In genomic region chr1:177757249-177757648, GRCm38 (mm10) we compare ENCODE assay signal across 33 mouse cellular contexts. TPM values are rescaled to one million over a fixed set of nuclear protein-coding genes. Genes with fewer than 3 reads are reported as not detected.
DNase-seq lines count a peak whose midpoint lies in the region; ATAC-seq and TF ChIP-seq lines count a peak whose summit lies in the region.
"Had no signal": no experiment of that assay in that cellular context is flagged by ENCODE, and none has a peak within 500 bp of the region (broad histone marks: within the 10 kb centered on the region; RNA-seq: fewer than 3 reads in every experiment).

No protein-coding gene starts in this region.

- no peaks in the 10 kb centered on the region for H3K36me3 ChIP-seq in neural tube, embryonic 11.5 days (ENCODE audit: control insufficient read depth, insufficient read depth, low read length)
- H3K36me3 ChIP-seq in embryonic facial prominence, embryonic 14.5 days (ENCODE audit: control insufficient read depth, insufficient read depth, low read length) = peaks cover 7% of the 10 kb centered on the region; the same call in 1 of the 2 replicates
- H3K36me3 ChIP-seq in limb, embryonic 12.5 days = no peaks in the 10 kb centered on the region
- H3K36me3 ChIP-seq in thymus, adult 2 months (ENCODE audit: control insufficient read depth, insufficient read depth, low read length) = peaks cover 6% of the 10 kb centered on the region

- no peak for ATAC-seq in neural tube, embryonic 11.5 days (ENCODE audit: insufficient read depth, low FRiP score, low TSS enrichment)
- ATAC-seq in embryonic facial prominence, embryonic 14.5 days (ENCODE audit: low read depth) = no peak
- peak; percentile 85 for ATAC-seq in limb, embryonic 12.5 days (ENCODE audit: insufficient number of reproducible peaks, insufficient read depth, low FRiP score, low TSS enrichment, low read depth)
- ATAC-seq: CD4-positive, CD25-positive, alpha-beta regulatory T cell, adult 4 months; forebrain, embryonic 13.5 days; inflammation-experienced regulatory T-cells, adult 6 months; liver, embryonic 12.5 days; liver, postnatal 0 days; midbrain, embryonic 16.5 days had no signal

- WGBS in neural tube, embryonic 11.5 days = 72% methylated on average over 5 of the region's 5 CpGs
- 33% methylated on average over 5 of the region's 5 CpGs for WGBS in embryonic facial prominence, embryonic 14.5 days
- WGBS in limb, embryonic 12.5 days = 11% methylated on average over 5 of the region's 5 CpGs
- 93% methylated on average over 5 of the region's 5 CpGs for WGBS in thymus, adult 2 months

- peak; percentile 12 for DNase-seq in neural tube, embryonic 11.5 days (ENCODE audit: low spot score)
- DNase-seq in neural tube, embryonic 10.5 days (ENCODE audit: extremely low spot score, low spot score) = no peak
- peak; percentile 3 for DNase-seq in embryonic facial prominence, embryonic 14.5 days (ENCODE audit: low spot score)
- DNase-seq in heart, postnatal 14 days = no peak
- DNase-seq in thymus, adult 2 months = no peak
- DNase-seq in thymus, postnatal 0 days (ENCODE audit: low spot score) = no peak
- DNase-seq: adrenal gland, postnatal 14 days; cerebellum, adult 11-12 months; cerebellum, postnatal 10 days; gastrocnemius, postnatal 14 days; kidney, adult 11 months; kidney, postnatal 14 days; layer of hippocampus, adult 9-11 months; liver, postnatal 0 days; thymus, postnatal 14 days had no signal

- no peak overlapping the region for H3K4me2 ChIP-seq in neural tube, embryonic 11.5 days (ENCODE audit: low read depth)
- H3K4me2 ChIP-seq in embryonic facial prominence, embryonic 14.5 days (ENCODE audit: low read depth, low read length) = no peak overlapping the region
- H3K4me2 ChIP-seq in limb, embryonic 12.5 days = peak overlapping the region; percentile 16
- H3K4me2 ChIP-seq: forebrain, embryonic 13.5 days; hindbrain, embryonic 14.5 days; liver, embryonic 12.5 days had no signal

- H3K4me3 ChIP-seq in neural tube, embryonic 11.5 days (ENCODE audit: low read depth, low read length) = no peak overlapping the region
- no peak overlapping the region for H3K4me3 ChIP-seq in embryonic facial prominence, embryonic 14.5 days (ENCODE audit: low read depth, low read length)
- no peak overlapping the region for H3K4me3 ChIP-seq in limb, embryonic 12.5 days (replicated peaks)
- no peak overlapping the region for H3K4me3 ChIP-seq in thymus, adult 2 months (ENCODE audit: control insufficient read depth, insufficient read depth, low read length)
- H3K4me3 ChIP-seq: forebrain, embryonic 13.5 days; liver, embryonic 12.5 days had no signal

- TF ChIP-seq CTCF in thymus, adult 2 months (IDR thresholded peaks at IDR 0.05; ENCODE audit: borderline replicate concordance, control insufficient read depth, extremely low read depth, insufficient read depth, low read length, poor library complexity) = no peak

- H3K27me3 ChIP-seq in neural tube, embryonic 11.5 days (ENCODE audit: control insufficient read depth, insufficient read depth, low read length) = no peaks in the 10 kb centered on the region
- no peaks in the 10 kb centered on the region for H3K27me3 ChIP-seq in embryonic facial prominence, embryonic 14.5 days (replicated peaks; ENCODE audit: control insufficient read depth, insufficient read depth, low read length)
- H3K27me3 ChIP-seq in limb, embryonic 12.5 days = no peaks in the 10 kb centered on the region
- H3K27me3 ChIP-seq in thymus, adult 2 months (ENCODE audit: control insufficient read depth, insufficient read depth, low read length) = no peaks in the 10 kb centered on the region
- H3K27me3 ChIP-seq: forebrain, embryonic 13.5 days; liver, embryonic 12.5 days had no signal

- TF ChIP-seq POLR2A in thymus, adult 2 months (IDR thresholded peaks at IDR 0.05; ENCODE audit: control insufficient read depth, extremely low read depth, insufficient read depth, low read length, poor library complexity) = no peak

- H3K4me1 ChIP-seq in neural tube, embryonic 11.5 days (ENCODE audit: control insufficient read depth, insufficient read depth, low read length) = no peaks in the 10 kb centered on the region
- no peaks in the 10 kb centered on the region for H3K4me1 ChIP-seq in embryonic facial prominence, embryonic 14.5 days (ENCODE audit: control insufficient read depth, insufficient read depth, low read length)
- peaks cover 14% of the 10 kb centered on the region for H3K4me1 ChIP-seq in limb, embryonic 12.5 days (replicated peaks)
- no peaks in the 10 kb centered on the region for H3K4me1 ChIP-seq in thymus, adult 2 months (replicated peaks; ENCODE audit: control insufficient read depth, insufficient read depth, low read length)
- H3K4me1 ChIP-seq: forebrain, embryonic 13.5 days; liver, embryonic 12.5 days had no signal

- H3K9me3 ChIP-seq in neural tube, embryonic 11.5 days (ENCODE audit: control insufficient read depth, low read length) = no peaks in the 10 kb centered on the region
- no peaks in the 10 kb centered on the region for H3K9me3 ChIP-seq in embryonic facial prominence, embryonic 14.5 days (ENCODE audit: control insufficient read depth, low read length)
- H3K9me3 ChIP-seq in limb, embryonic 12.5 days = no peaks in the 10 kb centered on the region
- H3K9me3 ChIP-seq: forebrain, embryonic 13.5 days; liver, embryonic 12.5 days had no signal

- H3K9ac ChIP-seq in neural tube, embryonic 11.5 days (ENCODE audit: low read length) = no peak overlapping the region
- H3K9ac ChIP-seq in embryonic facial prominence, embryonic 14.5 days (ENCODE audit: low read depth, low read length) = no peak overlapping the region
- H3K9ac ChIP-seq in limb, embryonic 12.5 days (replicated peaks) = no peak overlapping the region
- H3K9ac ChIP-seq: forebrain, embryonic 13.5 days; hindbrain, embryonic 14.5 days; liver, embryonic 12.5 days; liver, postnatal 0 days had no signal

- no peak overlapping the region for H3K27ac ChIP-seq in neural tube, embryonic 11.5 days (ENCODE audit: low read depth, low read length)
- H3K27ac ChIP-seq in embryonic facial prominence, embryonic 14.5 days (replicated peaks; ENCODE audit: low read depth, low read length) = no peak overlapping the region
- peak overlapping the region; percentile 72 for H3K27ac ChIP-seq in limb, embryonic 12.5 days
- no peak overlapping the region for H3K27ac ChIP-seq in thymus, adult 2 months (ENCODE audit: control insufficient read depth, insufficient read depth, low read length)
- H3K27ac ChIP-seq: forebrain, embryonic 13.5 days; hindbrain, embryonic 14.5 days; liver, embryonic 12.5 days; macrophage had no signal

- intact Hi-C loops in heart, postnatal 14 days (cut with DNase I) = no loop called here

RNA-seq across cellular contexts. Expression of gene 1700016C15Rik, which starts 27.6 kb away (rescaled TPM):
- not detected in 2 replicates for polyA plus RNA-seq in neural tube, embryonic 11.5 days (2014; fragmentation: Nextera tagmentation; extraction: Ambion mirVana)
- polyA plus RNA-seq in embryonic facial prominence, embryonic 14.5 days (2014; fragmentation: Nextera tagmentation; extraction: Ambion mirVana) = 0.24 TPM in 1 of 2 replicates, not detected in the other
- not detected in 2 replicates for polyA plus RNA-seq in limb, embryonic 12.5 days (2016; fragmentation: Nextera tagmentation; extraction: Ambion mirVana)
- not detected for total RNA-seq in heart, postnatal 14 days (2021)
- not detected in 2 replicates for polyA plus RNA-seq in thymus, adult 2 months (2012; rRNA removed)
- 0.28 and 0.49 TPM in 2 replicates for polyA plus RNA-seq in thymus, postnatal 0 days (2015; fragmentation: Nextera tagmentation; extraction: Ambion mirVana)
- total RNA-seq: adrenal gland, postnatal 14 days; common myeloid progenitor, adult 5-6 weeks; granulocyte monocyte progenitor cell, adult 5-6 weeks; heart, postnatal 25 days; left cerebral cortex, adult 8-10 months; left cerebral cortex, postnatal 36 days; megakaryocyte-erythroid progenitor cell, adult 5-6 weeks had no signal
- polyA plus RNA-seq: CD4-positive, CD25-positive, alpha-beta regulatory T cell, adult 4 months; forebrain, embryonic 13.5 days; heart, embryonic 14.5 days; hindbrain, embryonic 14.5 days; kidney, embryonic 14.5 days; liver, embryonic 12.5 days; liver, postnatal 0 days; macrophage; midbrain, embryonic 16.5 days; neural tube, embryonic 14.5 days; stomach, embryonic 14.5 days had no signal

RNA-seq across cellular contexts. Expression of gene Adss, which starts 39.1 kb away (rescaled TPM):
- 58.7 and 59.6 TPM in 2 replicates for polyA plus RNA-seq in neural tube, embryonic 11.5 days (2014; fragmentation: Nextera tagmentation; extraction: Ambion mirVana)
- polyA plus RNA-seq in embryonic facial prominence, embryonic 14.5 days (2014; fragmentation: Nextera tagmentation; extraction: Ambion mirVana) = 48.4 and 54.6 TPM in 2 replicates
- 62.3 and 64.3 TPM in 2 replicates for polyA plus RNA-seq in limb, embryonic 12.5 days (2016; fragmentation: Nextera tagmentation; extraction: Ambion mirVana)
- 10 to 100 TPM; 11.8 to 12.9 TPM for total RNA-seq in heart, postnatal 14 days (2021)
- polyA plus RNA-seq in thymus, adult 2 months (2012; rRNA removed) = 26.1 and 26.8 TPM in 2 replicates
- 57.4 and 57.9 TPM in 2 replicates for polyA plus RNA-seq in thymus, postnatal 0 days (2015; fragmentation: Nextera tagmentation; extraction: Ambion mirVana)

Comparison
In these comparisons a context has a peak if more than half of its experiments do, and no peak if none do; other contexts are left out.
1. DNase-seq: peak in neural tube, embryonic 11.5 days (single experiment) and embryonic facial prominence, embryonic 14.5 days (single experiment); none in neural tube, embryonic 10.5 days (single experiment), heart, postnatal 14 days (0 of 2), thymus, adult 2 months (single experiment) and thymus, postnatal 0 days (single experiment).